Mouse (Mus musculus) MEL (cell line): ENCODE data around the gene Gm20708. TPM values are rescaled to one million over a fixed set of nuclear protein-coding genes. Genes with fewer than 3 reads are reported as not detected.

ENCODE experiments used
- DNase-seq: peaks from one replicate; pipeline ENCODE4 v3.0.0; 2011; ENCODE audit warnings: low read depth, low spot score
- H3K27ac ChIP-seq: 2 replicates; pipeline ENCODE4 v1.5.1; 2012; ENCODE audit warnings: low read depth, mild to moderate bottlenecking, control low read depth, low read length, moderate library complexity; ENCODE audit not compliant: control insufficient read depth
- H3K27me3 ChIP-seq, 2 experiments: fragments of 150-350 bp in 1 of 2; sonication (generic) in 1 of 2; 2 replicates each; pipeline ENCODE4 v1.6.1; 2012; ENCODE audit warnings: low read length in 2 of 2, mild to moderate bottlenecking in 2 of 2, improper control_type of control experiment in 1 of 2, moderate library complexity in 1 of 2; ENCODE audit not compliant: insufficient read depth in 2 of 2, control insufficient read depth in 1 of 2
- H3K36me3 ChIP-seq, 2 experiments: 2 replicates each; pipeline ENCODE4 v1.6.1; 2012 to 2014; ENCODE audit warnings: low read length in 2 of 2, improper control_type of control experiment in 1 of 2, inconsistent platforms in 1 of 2, mild to moderate bottlenecking in 1 of 2; ENCODE audit not compliant: insufficient read depth in 2 of 2, control insufficient read depth in 1 of 2
- H3K4me1 ChIP-seq, 2 experiments: fragments of 150-350 bp in 1 of 2; sonication (generic) in 1 of 2; 2 replicates each; pipeline ENCODE4 v1.6.1; 2012; ENCODE audit warnings: low read length in 2 of 2, improper control_type of control experiment in 1 of 2, mild to moderate bottlenecking in 1 of 2; ENCODE audit not compliant: insufficient read depth in 2 of 2, control insufficient read depth in 1 of 2
- H3K4me3 ChIP-seq, 2 experiments: fragments of 150-350 bp in 1 of 2; sonication (generic) in 1 of 2; 2 replicates each; pipeline ENCODE4 v1.5.1; 2012; ENCODE audit warnings: low read depth in 2 of 2, low read length in 2 of 2, mild to moderate bottlenecking in 2 of 2, moderate library complexity in 2 of 2, control low read depth in 1 of 2, improper control_type of control experiment in 1 of 2; ENCODE audit not compliant: control insufficient read depth in 1 of 2, insufficient read depth in 1 of 2
- H3K79me2 ChIP-seq: 2 replicates; pipeline ENCODE4 v1.6.1; 2012; ENCODE audit warnings: mild to moderate bottlenecking, low read length, moderate library complexity; ENCODE audit not compliant: control insufficient read depth, poor library complexity, insufficient read depth
- H3K9ac ChIP-seq: 2 replicates; pipeline ENCODE4 v1.6.1; 2012; ENCODE audit warnings: low read depth, mild to moderate bottlenecking, control low read depth, low read length, moderate library complexity; ENCODE audit not compliant: control insufficient read depth, poor library complexity, severe bottlenecking
- H3K9me3 ChIP-seq: fragments of 150-350 bp; sonication (generic); replicated peaks from 2 replicates; pipeline ENCODE4 v1.6.1; 2012; ENCODE audit warnings: mild to moderate bottlenecking, low read length, improper control_type of control experiment, moderate library complexity; ENCODE audit not compliant: insufficient read depth
- BHLHE40 ChIP-seq: IDR thresholded peaks from 2 replicates; pipeline ENCODE4 v1.6.1; 2012; ENCODE audit warnings: low read depth, mild to moderate bottlenecking, inconsistent platforms, low read length, improper control_type of control experiment, borderline replicate concordance
- CHD1 ChIP-seq: IDR thresholded peaks from 2 replicates; pipeline ENCODE4 v1.6.1; 2012; ENCODE audit warnings: low read depth, mild to moderate bottlenecking, inconsistent platforms, low read length, improper control_type of control experiment
- CHD2 ChIP-seq: IDR thresholded peaks from 2 replicates; pipeline ENCODE4 v1.6.1; 2011; ENCODE audit warnings: low read length, improper control_type of control experiment
- E2F4 ChIP-seq: IDR thresholded peaks from 2 replicates; pipeline ENCODE4 v1.6.1; 2011; ENCODE audit warnings: low read depth, low read length, improper control_type of control experiment, borderline replicate concordance
- ELF1 ChIP-seq: IDR thresholded peaks from 2 replicates; pipeline ENCODE4 v1.6.1; 2014; ENCODE audit warnings: low read depth, mild to moderate bottlenecking, inconsistent platforms, low read length, improper control_type of control experiment, moderate library complexity
- EP300 ChIP-seq, 2 experiments: IDR thresholded peaks; 2 replicates each; pipeline ENCODE4 v1.6.1; 2011; ENCODE audit warnings: improper control_type of control experiment in 2 of 2, low read length in 2 of 2, low read depth in 1 of 2, mild to moderate bottlenecking in 1 of 2
- GABPA ChIP-seq: IDR thresholded peaks from 2 replicates; pipeline ENCODE4 v1.6.1; 2012; ENCODE audit warnings: low read depth, mild to moderate bottlenecking, inconsistent platforms, low read length, improper control_type of control experiment, moderate library complexity
- GATA1 ChIP-seq: IDR thresholded peaks from 2 replicates; pipeline ENCODE4 v1.6.1; 2011; ENCODE audit warnings: low read depth, low read length, improper control_type of control experiment
- HCFC1 ChIP-seq: IDR thresholded peaks from 2 replicates; pipeline ENCODE4 v1.6.1; 2012; ENCODE audit warnings: low read depth, mild to moderate bottlenecking, inconsistent platforms, low read length, improper control_type of control experiment, moderate library complexity
- JUND ChIP-seq: IDR thresholded peaks from 2 replicates; pipeline ENCODE4 v1.6.1; 2011; ENCODE audit warnings: low read depth, mild to moderate bottlenecking, improper control_type of control experiment, low read length
- MAX ChIP-seq: IDR thresholded peaks from 2 replicates; pipeline ENCODE4 v1.6.1; 2011; ENCODE audit warnings: low read length, improper control_type of control experiment
- MEF2A ChIP-seq: IDR thresholded peaks from 2 replicates; pipeline ENCODE4 v1.6.1; 2014; ENCODE audit warnings: low read depth, mild to moderate bottlenecking, inconsistent platforms, low read length, improper control_type of control experiment; ENCODE audit not compliant: poor library complexity, insufficient replicate concordance, severe bottlenecking; ENCODE audit errors: extremely low read depth
- MXI1 ChIP-seq: IDR thresholded peaks from 2 replicates; pipeline ENCODE4 v1.6.1; 2011; ENCODE audit warnings: mild to moderate bottlenecking, low read depth, low read length, improper control_type of control experiment
- MYB ChIP-seq: IDR thresholded peaks from 2 replicates; pipeline ENCODE4 v1.6.1; 2011; ENCODE audit warnings: mild to moderate bottlenecking, low read depth, low read length, improper control_type of control experiment
- MYC ChIP-seq: IDR thresholded peaks from 2 replicates; pipeline ENCODE4 v1.6.1; 2011; ENCODE audit warnings: low read depth, mild to moderate bottlenecking, low read length, improper control_type of control experiment, moderate library complexity
- NELFE ChIP-seq: IDR thresholded peaks from 2 replicates; pipeline ENCODE4 v1.6.1; 2011; ENCODE audit warnings: low read depth, low read length, improper control_type of control experiment
- NRF1 ChIP-seq: IDR thresholded peaks from 2 replicates; pipeline ENCODE4 v1.6.1; 2014; ENCODE audit warnings: low read depth, mild to moderate bottlenecking, inconsistent platforms, low read length, improper control_type of control experiment, moderate library complexity; ENCODE audit not compliant: poor library complexity, insufficient read depth, severe bottlenecking
- POLR2A ChIP-seq, 2 experiments: IDR thresholded peaks; 2 replicates each; pipeline ENCODE4 v1.6.1; 2011 to 2012; ENCODE audit warnings: low read length in 2 of 2, mild to moderate bottlenecking in 2 of 2, control low read depth in 1 of 2, improper control_type of control experiment in 1 of 2, low read depth in 1 of 2, moderate library complexity in 1 of 2; ENCODE audit not compliant: control insufficient read depth in 1 of 2, insufficient read depth in 1 of 2, poor library complexity in 1 of 2
- POLR2AphosphoS5 ChIP-seq: IDR thresholded peaks from 2 replicates; pipeline ENCODE4 v1.6.1; 2012; ENCODE audit warnings: low read depth, borderline replicate concordance, mild to moderate bottlenecking, inconsistent platforms, low read length, moderate library complexity, mixed read lengths
- RCOR1 ChIP-seq: IDR thresholded peaks from 2 replicates; pipeline ENCODE4 v1.6.1; 2012; ENCODE audit warnings: low read depth, mild to moderate bottlenecking, inconsistent platforms, low read length, improper control_type of control experiment
- SIN3A ChIP-seq: IDR thresholded peaks from 2 replicates; pipeline ENCODE4 v1.6.1; 2012; ENCODE audit warnings: low read length, improper control_type of control experiment, inconsistent platforms
- TAL1 ChIP-seq: IDR thresholded peaks from 2 replicates; pipeline ENCODE4 v1.6.1; 2012; ENCODE audit warnings: mild to moderate bottlenecking, inconsistent platforms, low read length, moderate library complexity, mixed read lengths
- TBP ChIP-seq: IDR thresholded peaks from 2 replicates; pipeline ENCODE4 v1.8.0; 2011; ENCODE audit warnings: low read depth, low read length, improper control_type of control experiment
- TCF12 ChIP-seq: IDR thresholded peaks from 2 replicates; pipeline ENCODE4 v1.6.1; 2014; ENCODE audit warnings: low read depth, mild to moderate bottlenecking, inconsistent platforms, low read length, improper control_type of control experiment, moderate library complexity
- USF1 ChIP-seq: IDR thresholded peaks from 2 replicates; pipeline ENCODE4 v1.6.1; 2014; ENCODE audit warnings: low read depth, mild to moderate bottlenecking, inconsistent platforms, low read length, improper control_type of control experiment, moderate library complexity
- USF2 ChIP-seq, 2 experiments: IDR thresholded peaks; 2 replicates each; pipeline ENCODE4 v1.6.1; 2011 to 2012; ENCODE audit warnings: improper control_type of control experiment in 2 of 2, low read length in 2 of 2, borderline replicate concordance in 1 of 2, inconsistent platforms in 1 of 2, low read depth in 1 of 2, mild to moderate bottlenecking in 1 of 2; ENCODE audit not compliant: insufficient read depth in 1 of 2
- ZC3H11A ChIP-seq: IDR thresholded peaks from 2 replicates; pipeline ENCODE4 v1.6.1; 2012; ENCODE audit warnings: low read depth, mild to moderate bottlenecking, inconsistent platforms, low read length, improper control_type of control experiment
- ZKSCAN1 ChIP-seq: IDR thresholded peaks from 2 replicates; pipeline ENCODE4 v1.6.1; 2012; ENCODE audit warnings: low read depth, mild to moderate bottlenecking, inconsistent platforms, low read length, improper control_type of control experiment, moderate library complexity
- ZNF384 ChIP-seq: IDR thresholded peaks from 2 replicates; pipeline ENCODE4 v1.6.1; 2012; ENCODE audit warnings: low read depth, mild to moderate bottlenecking, inconsistent platforms, low read length, improper control_type of control experiment
- polyA plus RNA-seq, 2 experiments: library from polyadenylated mRNA; stranded (reverse) in 1 of 2; unstranded in 1 of 2; fragments of >175 nt in 1 of 2; fragments of >200 nt in 1 of 2; gene quantifications; 2 replicates each; pipeline versions ENCODE4 v1.2.1 to v1.2.4; 2012; ENCODE audit warnings: low replicate concordance in 2 of 2, low read depth in 1 of 2; ENCODE audit not compliant: insufficient read length in 2 of 2, insufficient read depth in 1 of 2, missing spikeins in 1 of 2
- total RNA-seq: library from RNA; depleted of rRNA; stranded (reverse); fragments of 300-350 nt; gene quantifications from 2 replicates; pipeline ENCODE4 v1.2.3, GENCODE M21; 2012

The Gm20708 gene
- total and polyA plus RNA-seq, 3 experiments: 0.70 to 0.85 TPM; not detected in 1

- H3K27me3 ChIP-seq: no peaks in the 10 kb centered on the region
- H3K79me2 ChIP-seq: no peaks in the 10 kb centered on the region
- H3K4me3 ChIP-seq: no peak overlapping the region
- 0 out of 2 replicates have a peak overlapping the region, but pooled peaks have one; percentile 37 for H3K27ac ChIP-seq
- no peaks in the 10 kb centered on the region for H3K9me3 ChIP-seq
- no peak for TF ChIP-seq TBP
- TF ChIP-seq GABPA: no peak
- no peak for TF ChIP-seq CHD2
- TF ChIP-seq E2F4: no peak
- TF ChIP-seq TCF12: no peak
- no peak for TF ChIP-seq MXI1
- TF ChIP-seq MYB: no peak
- no peak for TF ChIP-seq SIN3A
- TF ChIP-seq NRF1: no peak
- no peak for TF ChIP-seq HCFC1
- no peak for TF ChIP-seq RCOR1
- TF ChIP-seq USF1: no peak
- no peak for TF ChIP-seq USF2 (IDR thresholded peaks at IDR 0.05; ENCODE audit: borderline replicate concordance in 1 of 2, insufficient read depth in 1 of 2, low read depth in 1 of 2, low read length in 2 of 2)
- no peak for TF ChIP-seq ZKSCAN1
- TF ChIP-seq ZC3H11A: no peak
- TF ChIP-seq, all 39 proteins: peak for 0
- Histone ChIP-seq H3K9ac (no peak overlapping the region; the same call in 1 of the 2 replicates), H3K36me3 (peaks cover 0 to 20% of the 10 kb centered on the region in 2 experiments; a peak in 2 of 4 replicates), H3K4me1 (peaks cover 11 to 27% of the 10 kb centered on the region in 2 experiments)
- DNase-seq: no peak
Measured at GRCm38 (mm10) chr11:117796954-117797353, 12.5 kb upstream of the Gm20708 start.

DNA sequence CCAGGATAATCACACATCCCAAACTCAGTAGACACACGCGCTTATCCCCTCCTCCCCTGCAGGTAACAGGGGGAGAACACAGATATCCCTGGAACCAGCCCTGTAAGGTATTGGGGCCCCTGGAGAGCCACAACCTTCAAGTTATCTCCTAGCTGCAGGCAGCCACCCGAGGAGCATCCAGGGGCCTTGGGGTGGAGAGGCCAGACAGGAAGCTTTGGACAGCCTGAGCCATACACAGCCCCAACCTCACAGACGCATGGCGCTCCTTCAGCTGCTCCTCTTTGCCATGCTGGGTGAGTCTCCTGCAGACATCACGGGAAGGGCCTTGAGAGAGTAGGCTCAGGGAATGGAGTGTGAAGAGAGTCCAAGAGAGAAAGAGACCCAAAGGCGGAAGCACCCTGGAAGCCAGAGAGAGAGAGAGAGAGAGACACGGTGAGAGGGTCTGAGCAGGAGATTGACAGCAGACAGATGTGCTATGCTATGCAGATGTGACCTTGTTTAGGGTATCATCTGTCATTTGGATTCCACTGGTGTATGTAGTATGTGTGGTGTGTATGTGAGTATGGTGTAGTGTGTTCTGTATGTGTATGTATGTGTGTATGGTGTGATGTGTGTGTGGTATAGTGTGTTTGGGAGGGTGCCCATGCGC lies 11.8 kb upstream of the Gm20708 start, which contains the start of gene 6030468B19Rik:
TSS of gene 6030468B19Rik (plus strand) at position 150 of the 649 bp plus-strand sequence.
- H3K27ac ChIP-seq: peak within 1 kb of the TSS; percentile 37
- H3K27me3 ChIP-seq: no peaks in the 10 kb centered on the region
- no peaks in the 10 kb centered on the region for H3K79me2 ChIP-seq
- H3K9me3 ChIP-seq: no peaks in the 10 kb centered on the region
- DNase-seq: peak; percentile 73
- H3K4me3 ChIP-seq: peak within 1 kb of the TSS; percentile 17 to 18; a peak in 3 of 4 replicates
- TF ChIP-seq CHD1: no peak
- peak; percentile 82; the same call in 1 of the 2 replicates for TF ChIP-seq MYC
- TF ChIP-seq TAL1: peak; percentile 84
- no peak for TF ChIP-seq ZNF384
- peak; percentile 52; the same call in 1 of the 2 replicates for TF ChIP-seq POLR2AphosphoS5
- peak; percentile 41 to 78 for TF ChIP-seq EP300 (IDR thresholded peaks at IDR 0.05; ENCODE audit: low read depth in 1 of 2, low read length in 2 of 2)
- TF ChIP-seq ZC3H11A: no peak
- peak in 1 of 2 experiments; percentile 19; a peak in 1 of 4 replicates for TF ChIP-seq POLR2A (IDR thresholded peaks at IDR 0.05; ENCODE audit: control insufficient read depth in 1 of 2, insufficient read depth in 1 of 2, low read depth in 1 of 2, low read length in 2 of 2, poor library complexity in 1 of 2)
- no peak for TF ChIP-seq ZKSCAN1
- TF ChIP-seq NELFE: peak; percentile 39
- TF ChIP-seq BHLHE40: no peak
- TF ChIP-seq MEF2A: no peak
- TF ChIP-seq JUND: no peak
- TF ChIP-seq SIN3A: peak; percentile 34; the same call in 1 of the 2 replicates
- TF ChIP-seq GATA1: peak; percentile 41
- TF ChIP-seq TCF12: peak; percentile 70
- peak; percentile 37; the same call in 1 of the 2 replicates for TF ChIP-seq NRF1
- TF ChIP-seq TBP: 0 out of 2 replicates have a peak, but pooled peaks have one; percentile 34
- TF ChIP-seq MAX: peak; percentile 68; the same call in 1 of the 2 replicates
- TF ChIP-seq ELF1: no peak
- no peak for TF ChIP-seq GABPA
- peaks cover 11 to 27% of the 10 kb centered on the region in 2 experiments for H3K4me1 ChIP-seq
- peaks cover 0 to 20% of the 10 kb centered on the region in 2 experiments; a peak in 2 of 4 replicates for H3K36me3 ChIP-seq
- peak within 1 kb of the TSS; percentile 23 for H3K9ac ChIP-seq
